8 mouse cellular contexts compared by ENCODE assay signal in the genomic region with DNA sequence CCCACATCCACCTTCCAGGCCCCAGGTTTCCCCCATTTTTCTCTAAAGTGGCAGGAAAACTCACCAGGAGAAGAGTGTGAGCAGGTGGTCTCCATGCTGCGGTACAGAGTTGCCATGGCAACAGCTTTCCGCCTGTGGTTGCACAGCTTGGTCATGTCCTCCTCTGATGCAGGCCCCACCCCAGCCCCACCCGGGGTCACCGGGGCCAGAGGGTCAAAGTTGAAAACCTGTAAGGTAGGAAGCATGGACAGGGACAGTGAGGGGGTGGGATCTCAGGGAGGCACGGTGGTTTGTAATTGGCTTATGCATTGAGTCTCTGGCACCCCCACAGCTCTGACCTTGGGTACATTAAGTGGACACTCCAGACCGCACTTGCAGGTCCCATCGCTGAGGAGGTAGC. TPM values are rescaled to one million over a fixed set of nuclear protein-coding genes. Genes with fewer than 3 reads are reported as not detected.
A peak's percentile ranks its signal among the peaks of the same experiment; 100 is the strongest.
DNase-seq lines count a peak whose midpoint lies in the region; ATAC-seq lines count a peak whose summit lies in the region.

No protein-coding gene starts in this region.

- H3K27ac ChIP-seq in limb, embryonic 15.5 days = no peak overlapping the region
- H3K27ac ChIP-seq in stomach, embryonic 14.5 days (ENCODE audit: low read length) = no peak overlapping the region

- ATAC-seq in limb, embryonic 15.5 days (ENCODE audit: insufficient number of reproducible peaks, low FRiP score, low TSS enrichment, low read depth) = no peak
- no peak for ATAC-seq in stomach, embryonic 14.5 days (ENCODE audit: insufficient number of reproducible peaks, insufficient read depth, low FRiP score, low read depth)

- no peaks in the 10 kb centered on the region for H3K9me3 ChIP-seq in limb, embryonic 15.5 days
- no peaks in the 10 kb centered on the region for H3K9me3 ChIP-seq in stomach, embryonic 14.5 days (ENCODE audit: control insufficient read depth, low read depth, low read length)

- peak overlapping the region; percentile 73; the same call in 1 of the 2 replicates for H3K9ac ChIP-seq in limb, embryonic 15.5 days
- no peak overlapping the region for H3K9ac ChIP-seq in stomach, embryonic 14.5 days (replicated peaks; ENCODE audit: low read depth, low read length)

- peak; percentile 49 to 58 for DNase-seq in adrenal gland, adult (ENCODE audit: inconsistent age in 2 of 2, low spot score in 1 of 2)
- DNase-seq in adrenal gland, postnatal 10 days = no peak
- DNase-seq in right cerebral cortex, postnatal 4 days = peak; percentile 44
- no peak for DNase-seq in right cerebral cortex, postnatal 25 days
- DNase-seq in spleen, adult 18-20 months = no peak
- DNase-seq in layer of hippocampus, postnatal 14 days (ENCODE audit: low spot score in 2 of 2) = no peak

- 0 out of 2 replicates have a peak overlapping the region, but pooled peaks have one; percentile 58 for H3K4me2 ChIP-seq in limb, embryonic 15.5 days
- peak overlapping the region; percentile 96 for H3K4me2 ChIP-seq in stomach, embryonic 14.5 days (replicated peaks; ENCODE audit: low read depth, low read length)

- H3K36me3 ChIP-seq in limb, embryonic 15.5 days = peaks cover 57% of the 10 kb centered on the region
- H3K36me3 ChIP-seq in stomach, embryonic 14.5 days (ENCODE audit: control insufficient read depth, insufficient read depth, low read length) = peaks cover 57% of the 10 kb centered on the region

- H3K4me1 ChIP-seq in limb, embryonic 15.5 days = peaks cover 51% of the 10 kb centered on the region
- peaks cover 36% of the 10 kb centered on the region for H3K4me1 ChIP-seq in stomach, embryonic 14.5 days (ENCODE audit: control insufficient read depth, insufficient read depth, low read length)

- 59% methylated on average over 7 of the region's 7 CpGs for WGBS in limb, embryonic 15.5 days
- 32% methylated on average over 7 of the region's 7 CpGs for WGBS in stomach, embryonic 14.5 days

- no peaks in the 10 kb centered on the region for H3K27me3 ChIP-seq in limb, embryonic 15.5 days
- H3K27me3 ChIP-seq in stomach, embryonic 14.5 days (ENCODE audit: control insufficient read depth, insufficient read depth, low read length) = no peaks in the 10 kb centered on the region

- 0 out of 2 replicates have a peak overlapping the region, but pooled peaks have one; percentile 70 for H3K4me3 ChIP-seq in limb, embryonic 15.5 days
- no peak overlapping the region for H3K4me3 ChIP-seq in stomach, embryonic 14.5 days (ENCODE audit: low read depth, low read length)

RNA-seq across cellular contexts. Expression of a gene that starts 2.1 kb away (rescaled TPM):
- 10 to 100 TPM; 42.9 to 66.4 TPM for total RNA-seq in adrenal gland, postnatal 10 days (2021)
- 14.1 and 16.2 TPM in 2 replicates for polyA plus RNA-seq in limb, embryonic 15.5 days (2015; fragmentation: Nextera tagmentation; extraction: Ambion mirVana)
- polyA plus RNA-seq in stomach, embryonic 14.5 days (2014; fragmentation: Nextera tagmentation; extraction: Ambion mirVana) = 22.2 and 23.2 TPM in 2 replicates
- total RNA-seq in layer of hippocampus, postnatal 14 days (2021) = 10 to 100 TPM; 46.0 to 53.3 TPM

RNA-seq across cellular contexts. Expression of a gene that starts 20.6 kb away (rescaled TPM):
- total RNA-seq in adrenal gland, postnatal 10 days (2021) = 100 to 1,000 TPM; 151 to 164 TPM
- 185 and 190 TPM in 2 replicates for polyA plus RNA-seq in limb, embryonic 15.5 days (2015; fragmentation: Nextera tagmentation; extraction: Ambion mirVana)
- polyA plus RNA-seq in stomach, embryonic 14.5 days (2014; fragmentation: Nextera tagmentation; extraction: Ambion mirVana) = 161 and 177 TPM in 2 replicates
- 100 to 1,000 TPM; 298 to 304 TPM for total RNA-seq in layer of hippocampus, postnatal 14 days (2021)

RNA-seq across cellular contexts. Expression of a gene that starts 23.6 kb away (rescaled TPM):
- total RNA-seq in adrenal gland, postnatal 10 days (2021) = 10 to 100 TPM in 1 of 2 experiments, 1 to 10 TPM in 1; 7.4 to 16.9 TPM
- polyA plus RNA-seq in limb, embryonic 15.5 days (2015; fragmentation: Nextera tagmentation; extraction: Ambion mirVana) = 2.5 TPM in 2 replicates
- polyA plus RNA-seq in stomach, embryonic 14.5 days (2014; fragmentation: Nextera tagmentation; extraction: Ambion mirVana) = 7.7 and 7.8 TPM in 2 replicates
- 100 to 1,000 TPM; 413 to 455 TPM for total RNA-seq in layer of hippocampus, postnatal 14 days (2021)

RNA-seq across cellular contexts. Expression of a gene that starts 24.9 kb away (rescaled TPM):
- total RNA-seq in adrenal gland, postnatal 10 days (2021) = 10 to 100 TPM; 82.6 to 86.3 TPM
- 105 and 111 TPM in 2 replicates for polyA plus RNA-seq in limb, embryonic 15.5 days (2015; fragmentation: Nextera tagmentation; extraction: Ambion mirVana)
- 96.9 and 107 TPM in 2 replicates for polyA plus RNA-seq in stomach, embryonic 14.5 days (2014; fragmentation: Nextera tagmentation; extraction: Ambion mirVana)
- 10 to 100 TPM; 56.3 to 59.4 TPM for total RNA-seq in layer of hippocampus, postnatal 14 days (2021)

RNA-seq across cellular contexts. Expression of a gene that starts 35.0 kb away (rescaled TPM):
- 1 to 10 TPM; 6.5 to 6.6 TPM for total RNA-seq in adrenal gland, postnatal 10 days (2021)
- 5.1 and 5.4 TPM in 2 replicates for polyA plus RNA-seq in limb, embryonic 15.5 days (2015; fragmentation: Nextera tagmentation; extraction: Ambion mirVana)
- 3.2 and 3.9 TPM in 2 replicates for polyA plus RNA-seq in stomach, embryonic 14.5 days (2014; fragmentation: Nextera tagmentation; extraction: Ambion mirVana)
- total RNA-seq in layer of hippocampus, postnatal 14 days (2021) = 1 to 10 TPM in 1 of 2 experiments, under 1 TPM in 1; 0.99 to 1.1 TPM

Comparison
In these comparisons a context has a peak if more than half of its experiments do, and no peak if none do; other contexts are left out.
1. DNase-seq: peak in adrenal gland, adult (2 of 2) and right cerebral cortex, postnatal 4 days (single experiment); none in adrenal gland, postnatal 10 days (single experiment), right cerebral cortex, postnatal 25 days (single experiment), spleen, adult 18-20 months (0 of 2) and layer of hippocampus, postnatal 14 days (0 of 2).
2. RNA of a gene that starts 23.6 kb away (total RNA-seq): 413 to 455 TPM in layer of hippocampus, postnatal 14 days; 7.4 to 16.9 TPM in adrenal gland, postnatal 10 days; every median in the first group is over 10 times any median in the second.